ENCODE assay signal across 10 mouse cellular contexts in the genomic region with DNA sequence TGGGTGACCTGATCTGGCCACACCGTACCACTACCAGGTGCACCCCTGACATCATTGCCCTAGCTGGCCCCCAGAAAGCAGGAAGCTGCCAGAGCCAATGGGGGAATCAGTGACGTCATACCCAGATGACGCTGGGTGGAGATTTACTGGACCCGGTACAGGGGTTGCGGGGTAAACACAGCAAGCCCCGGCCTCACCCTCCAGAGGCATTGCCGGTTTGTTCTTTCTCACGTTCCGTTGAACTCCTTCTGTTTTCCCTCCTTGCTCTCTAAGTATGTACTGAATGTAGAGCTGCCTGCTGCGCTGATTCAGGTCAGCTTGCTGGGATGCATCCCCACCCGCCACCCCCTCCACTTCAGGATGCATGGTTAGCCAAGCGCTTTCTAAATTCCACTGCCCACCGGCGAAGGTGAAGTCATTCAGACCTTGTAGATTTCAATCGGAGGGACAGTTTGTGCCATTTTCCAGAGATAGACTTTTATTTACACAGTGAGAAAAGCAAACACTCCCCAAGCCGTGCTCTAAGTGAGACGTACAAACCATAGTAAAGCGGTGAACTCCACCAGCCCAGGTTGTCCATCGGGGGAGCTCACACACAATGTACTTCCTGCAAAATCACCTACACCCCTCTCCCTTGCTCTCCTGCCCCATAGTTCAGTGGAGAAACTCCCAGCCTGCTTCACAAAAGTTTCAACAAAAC.
DNase-seq lines count a peak whose midpoint lies in the region; ATAC-seq and TF ChIP-seq lines count a peak whose summit lies in the region.
"Had no signal": no experiment of that assay in that cellular context is flagged by ENCODE, and none has a peak within 500 bp of the region (broad histone marks: within the 10 kb centered on the region; RNA-seq: fewer than 3 reads in every experiment).

No protein-coding gene starts in this region.

- peaks cover 70% of the 10 kb centered on the region for H3K4me1 ChIP-seq in kidney, embryonic 15.5 days
- H3K4me1 ChIP-seq in limb, embryonic 10.5 days = peaks cover 8% of the 10 kb centered on the region
- no peaks in the 10 kb centered on the region for H3K4me1 ChIP-seq in thymus, adult 2 months (replicated peaks; ENCODE audit: control insufficient read depth, insufficient read depth, low read length)

- peak overlapping the region; percentile 40 for H3K4me2 ChIP-seq in kidney, embryonic 15.5 days

- H3K36me3 ChIP-seq in kidney, embryonic 15.5 days = no peaks in the 10 kb centered on the region
- H3K36me3 ChIP-seq in limb, embryonic 10.5 days = peaks cover 13% of the 10 kb centered on the region; the same call in 1 of the 2 replicates
- H3K36me3 ChIP-seq in thymus, adult 2 months (ENCODE audit: control insufficient read depth, insufficient read depth, low read length) = 0 out of 2 replicates have a peak, but pooled peaks cover 4% of the 10 kb centered on the region

- DNase-seq in kidney, postnatal 36 days = no peak
- DNase-seq in limb, embryonic 10.5 days (ENCODE audit: low spot score) = no peak
- DNase-seq in adrenal gland, adult (ENCODE audit: inconsistent age in 2 of 2, low spot score in 1 of 2) = no peak
- no peak for DNase-seq in thymus, postnatal 36 days
- DNase-seq in thymus, adult 2 months = no peak
- DNase-seq: cerebellum, adult 11-12 months had no signal

- H3K27ac ChIP-seq in kidney, embryonic 15.5 days = peak overlapping the region; percentile 91
- peak overlapping the region; percentile 46; the same call in 1 of the 2 replicates for H3K27ac ChIP-seq in limb, embryonic 10.5 days
- H3K27ac ChIP-seq in thymus, adult 2 months (ENCODE audit: control insufficient read depth, insufficient read depth, low read length) = no peak overlapping the region

- ATAC-seq in kidney, embryonic 15.5 days (replicated peaks; ENCODE audit: low FRiP score) = peak; percentile 68
- ATAC-seq in erythroid progenitor cell, adult 5-6 weeks (replicated peaks; ENCODE audit: low FRiP score, poor library complexity, severe bottlenecking) = 0 out of 2 replicates have a peak, but pooled peaks have one; percentile 36
- 0 out of 2 replicates have a peak, but pooled peaks have one; percentile 27 for ATAC-seq in monocyte, adult 5-6 weeks (replicated peaks; ENCODE audit: insufficient number of reproducible peaks, low FRiP score, low TSS enrichment, poor library complexity, severe bottlenecking)

- TF ChIP-seq CTCF in thymus, adult 2 months (IDR thresholded peaks at IDR 0.05; ENCODE audit: borderline replicate concordance, control insufficient read depth, extremely low read depth, insufficient read depth, low read length, poor library complexity) = no peak

- 27% methylated on average over 19 of the region's 19 CpGs for WGBS in kidney, embryonic 15.5 days
- 94% methylated on average over 19 of the region's 19 CpGs for WGBS in limb, embryonic 10.5 days
- 94% methylated on average over 19 of the region's 19 CpGs for WGBS in thymus, adult 2 months

- no peak for TF ChIP-seq POLR2A in thymus, adult 2 months (IDR thresholded peaks at IDR 0.05; ENCODE audit: control insufficient read depth, extremely low read depth, insufficient read depth, low read length, poor library complexity)

- no peaks in the 10 kb centered on the region for H3K9me3 ChIP-seq in kidney, embryonic 15.5 days (replicated peaks)
- H3K9me3 ChIP-seq in limb, embryonic 10.5 days (replicated peaks) = no peaks in the 10 kb centered on the region

- H3K27me3 ChIP-seq in kidney, embryonic 15.5 days = no peaks in the 10 kb centered on the region
- no peaks in the 10 kb centered on the region for H3K27me3 ChIP-seq in limb, embryonic 10.5 days (ENCODE audit: low read depth, poor library complexity, severe bottlenecking)
- no peaks in the 10 kb centered on the region for H3K27me3 ChIP-seq in thymus, adult 2 months (ENCODE audit: control insufficient read depth, insufficient read depth, low read length)

- H3K4me3 ChIP-seq in kidney, embryonic 15.5 days (replicated peaks) = peak overlapping the region; percentile 11
- no peak overlapping the region for H3K4me3 ChIP-seq in limb, embryonic 10.5 days
- no peak overlapping the region for H3K4me3 ChIP-seq in thymus, adult 2 months (ENCODE audit: control insufficient read depth, insufficient read depth, low read length)
- H3K4me3 ChIP-seq: myocyte had no signal

- peak overlapping the region; percentile 10; the same call in 1 of the 2 replicates for H3K9ac ChIP-seq in kidney, embryonic 15.5 days
